Mouse (Mus musculus): ENCODE measurements at regions not wholly inside any gene's neighbourhood (a gene's known extent, or its start where the extent isn't known, plus 50 kb on each side); places are given as distances from the start of the nearest gene placed in this dataset.

- Histone ChIP-seq H3K36me3 (ENCODE audit: control insufficient read depth, insufficient read depth, low read length) (no peaks in the 10 kb centered on the region), H3K9ac (ENCODE audit: low read depth, low read length, severe bottlenecking) (no peak overlapping the region), H3K4me2 (replicated peaks; ENCODE audit: low read depth, low read length, severe bottlenecking) (no peak overlapping the region), H3K4me3 (replicated peaks; ENCODE audit: low read length) (no peak overlapping the region), H3K4me1 (ENCODE audit: control insufficient read depth, insufficient read depth, low read length) (peaks cover 18% of the 10 kb centered on the region), H3K27me3 (ENCODE audit: control insufficient read depth, insufficient read depth, low read length) (no peaks in the 10 kb centered on the region), H3K9me3 (ENCODE audit: control insufficient read depth, low read length) (no peaks in the 10 kb centered on the region), H3K27ac (replicated peaks; ENCODE audit: low read depth, low read length) (no peak overlapping the region)
- ATAC-seq (ENCODE audit: low FRiP score, low read depth): no peak
- DNase-seq (ENCODE audit: low spot score): no peak
- no peak for TF ChIP-seq POLR2A (IDR thresholded peaks at IDR 0.05; ENCODE audit: borderline replicate concordance, extremely low read depth, insufficient read depth, insufficient read length)
- 24% methylated on average over 9 of the region's 9 CpGs for WGBS
Measured at GRCm38 (mm10) chr12:15644074-15644672, 172.5 kb downstream of the Trib2 start.

GRCm38 (mm10) chr12:15643669-15644068 is 173.1 kb downstream of the Trib2 start:
- Histone ChIP-seq H3K9me3 (ENCODE audit: control insufficient read depth, low read length) (no peaks in the 10 kb centered on the region), H3K9ac (ENCODE audit: low read depth, low read length, severe bottlenecking) (no peak overlapping the region), H3K4me1 (ENCODE audit: control insufficient read depth, insufficient read depth, low read length) (peaks cover 18% of the 10 kb centered on the region), H3K27me3 (ENCODE audit: control insufficient read depth, insufficient read depth, low read length) (no peaks in the 10 kb centered on the region), H3K27ac (replicated peaks; ENCODE audit: low read depth, low read length) (no peak overlapping the region), H3K36me3 (ENCODE audit: control insufficient read depth, insufficient read depth, low read length) (no peaks in the 10 kb centered on the region), H3K4me2 (replicated peaks; ENCODE audit: low read depth, low read length, severe bottlenecking) (no peak overlapping the region), H3K4me3 (replicated peaks; ENCODE audit: low read length) (no peak overlapping the region)
- ATAC-seq (ENCODE audit: low FRiP score, low read depth): no peak
- no peak for DNase-seq (ENCODE audit: low spot score)
- WGBS: 13% methylated on average over 3 of the region's 3 CpGs
- TF ChIP-seq POLR2A (IDR thresholded peaks at IDR 0.05; ENCODE audit: borderline replicate concordance, extremely low read depth, insufficient read depth, insufficient read length): no peak

GRCm38 (mm10) chr12:15640320-15640719 is 176.4 kb downstream of the Trib2 start:
- no peak overlapping the region for H3K9ac ChIP-seq (ENCODE audit: low read depth, low read length, severe bottlenecking)
- 23% methylated on average over 5 of the region's 5 CpGs for WGBS

DNA sequence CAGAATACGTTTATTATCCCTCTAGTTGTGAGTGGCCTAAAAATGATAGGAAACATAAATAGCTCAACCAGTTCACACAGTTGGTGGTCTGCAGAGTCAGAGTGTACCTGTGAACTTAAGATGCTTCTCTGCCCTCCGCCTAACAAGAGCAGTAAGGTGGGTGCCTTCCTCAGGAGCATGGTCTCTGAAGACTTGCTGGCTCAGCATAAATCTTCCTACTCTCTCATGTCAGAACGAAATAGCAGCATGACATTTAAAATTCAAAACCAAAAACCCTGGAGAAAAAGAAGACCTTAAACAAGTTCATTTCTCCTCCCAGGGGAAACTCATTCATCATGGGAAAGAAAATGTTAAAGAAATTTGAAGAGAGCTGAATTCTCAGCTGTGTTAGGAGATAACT is 186.8 kb downstream of the Trib2 start:
- Histone ChIP-seq H3K27ac (replicated peaks; ENCODE audit: low read depth, low read length) (no peak overlapping the region), H3K36me3 (ENCODE audit: control insufficient read depth, insufficient read depth, low read length) (no peaks in the 10 kb centered on the region), H3K4me2 (replicated peaks; ENCODE audit: low read depth, low read length, severe bottlenecking) (no peak overlapping the region), H3K27me3 (ENCODE audit: control insufficient read depth, insufficient read depth, low read length) (no peaks in the 10 kb centered on the region), H3K4me3 (replicated peaks; ENCODE audit: low read length) (no peak overlapping the region), H3K4me1 (ENCODE audit: control insufficient read depth, insufficient read depth, low read length) (no peaks in the 10 kb centered on the region), H3K9ac (ENCODE audit: low read depth, low read length, severe bottlenecking) (no peak overlapping the region), H3K9me3 (ENCODE audit: control insufficient read depth, low read length) (no peaks in the 10 kb centered on the region)
- DNase-seq (ENCODE audit: low spot score) (no peak), ATAC-seq (ENCODE audit: low FRiP score, low read depth) (no peak)
- TF ChIP-seq POLR2A (IDR thresholded peaks at IDR 0.05; ENCODE audit: borderline replicate concordance, extremely low read depth, insufficient read depth, insufficient read length): no peak
- WGBS: 68% methylated on average over 3 of the region's 3 CpGs

More at GRCm38 (mm10) chr12:15640320-15640719, 176.4 kb downstream of the Trib2 start:
- no peak for ATAC-seq (ENCODE audit: low FRiP score, low read depth)
- Histone ChIP-seq H3K9me3 (ENCODE audit: control insufficient read depth, low read length) (no peaks in the 10 kb centered on the region), H3K4me2 (replicated peaks; ENCODE audit: low read depth, low read length, severe bottlenecking) (no peak overlapping the region), H3K27ac (replicated peaks; ENCODE audit: low read depth, low read length) (no peak overlapping the region), H3K27me3 (ENCODE audit: control insufficient read depth, insufficient read depth, low read length) (no peaks in the 10 kb centered on the region), H3K4me3 (replicated peaks; ENCODE audit: low read length) (no peak overlapping the region), H3K4me1 (ENCODE audit: control insufficient read depth, insufficient read depth, low read length) (peaks cover 18% of the 10 kb centered on the region), H3K36me3 (ENCODE audit: control insufficient read depth, insufficient read depth, low read length) (no peaks in the 10 kb centered on the region)
- no peak for DNase-seq (ENCODE audit: low spot score)
- no peak for TF ChIP-seq POLR2A (IDR thresholded peaks at IDR 0.05; ENCODE audit: borderline replicate concordance, extremely low read depth, insufficient read depth, insufficient read length)

GRCm38 (mm10) chr12:15619521-15619920 is 197.2 kb downstream of the Trib2 start:
- DNase-seq (ENCODE audit: low spot score) (no peak), ATAC-seq (ENCODE audit: low FRiP score, low read depth) (no peak)
- Histone ChIP-seq H3K4me2 (replicated peaks; ENCODE audit: low read depth, low read length, severe bottlenecking) (no peak overlapping the region), H3K27ac (replicated peaks; ENCODE audit: low read depth, low read length) (no peak overlapping the region), H3K27me3 (ENCODE audit: control insufficient read depth, insufficient read depth, low read length) (no peaks in the 10 kb centered on the region), H3K4me3 (replicated peaks; ENCODE audit: low read length) (no peak overlapping the region), H3K4me1 (ENCODE audit: control insufficient read depth, insufficient read depth, low read length) (peaks cover 3% of the 10 kb centered on the region; the same call in 1 of the 2 replicates), H3K9me3 (ENCODE audit: control insufficient read depth, low read length) (no peaks in the 10 kb centered on the region), H3K9ac (ENCODE audit: low read depth, low read length, severe bottlenecking) (no peak overlapping the region), H3K36me3 (ENCODE audit: control insufficient read depth, insufficient read depth, low read length) (no peaks in the 10 kb centered on the region)
- 55% methylated on average over 2 of the region's 2 CpGs for WGBS
- TF ChIP-seq POLR2A (IDR thresholded peaks at IDR 0.05; ENCODE audit: borderline replicate concordance, extremely low read depth, insufficient read depth, insufficient read length): no peak

All from limb, embryonic 14.5 days (tissue).